Mouse (Mus musculus) liver, embryonic 13.5 days (tissue): ENCODE data around the gene Colca2. TPM values are rescaled to one million over a fixed set of nuclear protein-coding genes. Genes with fewer than 3 reads are reported as not detected.

Source experiments
- ATAC-seq: fragments of 200-750 bp; cut with Nextera tagmentation; 2 replicates; pipeline ENCODE4 v1.8.0; 2017; ENCODE audit warnings: low read depth, mild to moderate bottlenecking, moderate number of reproducible peaks, moderate library complexity
- DNase-seq: peaks from one replicate; pipeline ENCODE4 v3.0.0; 2022
- H3K27ac ChIP-seq: fragments of 300-500 bp; sonication (generic); 2 replicates; pipeline ENCODE4 v1.5.1; 2015; ENCODE audit warnings: moderate library complexity, mild to moderate bottlenecking, inconsistent platforms
- H3K27me3 ChIP-seq: fragments of 300-500 bp; sonication (generic); 2 replicates; pipeline ENCODE4 v1.6.1; 2015; ENCODE audit warnings: mild to moderate bottlenecking, inconsistent platforms
- H3K36me3 ChIP-seq: fragments of 300-500 bp; sonication (generic); 2 replicates; pipeline ENCODE4 v1.6.1; 2015; ENCODE audit warnings: mild to moderate bottlenecking, inconsistent platforms
- H3K4me1 ChIP-seq: fragments of 300-500 bp; sonication (generic); replicated peaks from 2 replicates; pipeline ENCODE4 v1.6.1; 2015; ENCODE audit warnings: inconsistent platforms
- H3K4me2 ChIP-seq: fragments of 300-500 bp; sonication (generic); 2 replicates; pipeline ENCODE4 v1.6.1; 2015; ENCODE audit warnings: inconsistent platforms, mild to moderate bottlenecking, moderate library complexity
- H3K4me3 ChIP-seq: fragments of 300-500 bp; sonication (generic); replicated peaks from 2 replicates; pipeline ENCODE4 v1.5.1; 2015; ENCODE audit warnings: mild to moderate bottlenecking, inconsistent platforms
- H3K9ac ChIP-seq: fragments of 300-500 bp; sonication (generic); 2 replicates; pipeline ENCODE4 v1.6.1; 2015; ENCODE audit warnings: mild to moderate bottlenecking, inconsistent platforms
- H3K9me3 ChIP-seq: fragments of 300-500 bp; sonication (generic); replicated peaks from 2 replicates; pipeline ENCODE4 v1.6.1; 2016; ENCODE audit warnings: inconsistent platforms
- WGBS: fragments of 180-500 bp; shearing (Covaris S2); methylation state at CpG from one replicate; pipeline ENCODE4 v1.1.7; 2015; ENCODE audit not compliant: insufficient replicate concordance; 5-methylcytosine and 5-hydroxymethylcytosine counted together
- polyA plus RNA-seq: library from polyadenylated mRNA; unstranded; fragments of >200 nt; fragmentation: Nextera tagmentation; extraction: Ambion mirVana; gene quantifications from 2 replicates; pipeline ENCODE4 v1.2.1, GENCODE M21; 2015

Gene Colca2
- polyA plus RNA-seq: 0.12 and 0.32 TPM in 2 replicates

GRCm38 (mm10) chr9:51278500-51279381, at the start of gene Colca2:
Colca2 (minus strand) TSS chr9:51278569.
- H3K27me3 ChIP-seq: peaks cover 43% of the 10 kb centered on the region
- peak within 1 kb of the TSS; percentile 26; the same call in 1 of the 2 replicates for H3K9ac ChIP-seq
- peak within 1 kb of the TSS; percentile 53 for H3K4me3 ChIP-seq
- peaks cover 4% of the 10 kb centered on the region; the same call in 1 of the 2 replicates for H3K4me1 ChIP-seq
- peak within 1 kb of the TSS; percentile 68 for H3K4me2 ChIP-seq
- ATAC-seq (peak; percentile 83), DNase-seq (no peak)
- under 1% methylated on average over 53 of the region's 53 CpGs for WGBS
- no peaks in the 10 kb centered on the region for H3K36me3 ChIP-seq
- H3K9me3 ChIP-seq: no peaks in the 10 kb centered on the region
- H3K27ac ChIP-seq: no peak within 1 kb of the TSS

DNA sequence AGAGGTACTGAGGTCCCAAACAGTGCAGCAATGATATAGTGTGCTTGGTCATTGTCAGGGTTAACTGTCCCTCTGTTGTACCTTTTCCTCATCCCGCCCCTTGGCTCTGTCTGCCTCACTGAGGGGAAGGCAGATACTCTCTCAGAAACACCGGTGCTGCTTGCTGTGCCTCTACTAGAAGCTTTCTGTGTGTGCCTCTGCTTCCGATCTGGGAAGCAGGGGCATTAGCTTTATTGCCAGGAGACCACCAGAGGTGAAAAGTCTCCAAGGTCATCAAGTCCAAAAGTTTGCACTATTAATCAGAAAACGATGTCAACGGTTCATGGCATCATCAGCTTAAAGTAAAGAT, 49.2 kb upstream of the Colca2 start:
- WGBS: 59% methylated on average over 5 of the region's 5 CpGs
- Histone ChIP-seq H3K4me2 (no peak overlapping the region), H3K9me3 (no peaks in the 10 kb centered on the region), H3K9ac (no peak overlapping the region), H3K4me1 (no peaks in the 10 kb centered on the region), H3K4me3 (no peak overlapping the region), H3K27me3 (no peaks in the 10 kb centered on the region), H3K36me3 (no peaks in the 10 kb centered on the region), H3K27ac (no peak overlapping the region)
- DNase-seq (no peak), ATAC-seq (no peak)

GRCm38 (mm10) chr9:51326619-51327554, 48.5 kb upstream of the Colca2 start:
- Histone ChIP-seq H3K4me2 (no peak overlapping the region), H3K36me3 (no peaks in the 10 kb centered on the region), H3K9me3 (no peaks in the 10 kb centered on the region), H3K27ac (no peak overlapping the region), H3K27me3 (no peaks in the 10 kb centered on the region), H3K9ac (no peak overlapping the region), H3K4me3 (no peak overlapping the region), H3K4me1 (no peaks in the 10 kb centered on the region)
- DNase-seq: no peak
- ATAC-seq: no peak
- 66% methylated on average over 11 of the region's 11 CpGs for WGBS

GRCm38 (mm10) chr9:51324406-51325065, 46.2 kb upstream of the Colca2 start:
- Histone ChIP-seq H3K4me2 (no peak overlapping the region), H3K9me3 (no peaks in the 10 kb centered on the region), H3K27me3 (no peaks in the 10 kb centered on the region), H3K36me3 (no peaks in the 10 kb centered on the region), H3K4me1 (no peaks in the 10 kb centered on the region), H3K27ac (no peak overlapping the region), H3K4me3 (no peak overlapping the region), H3K9ac (no peak overlapping the region)
- ATAC-seq: no peak
- DNase-seq: no peak
- WGBS: 53% methylated on average over 7 of the region's 7 CpGs

DNA sequence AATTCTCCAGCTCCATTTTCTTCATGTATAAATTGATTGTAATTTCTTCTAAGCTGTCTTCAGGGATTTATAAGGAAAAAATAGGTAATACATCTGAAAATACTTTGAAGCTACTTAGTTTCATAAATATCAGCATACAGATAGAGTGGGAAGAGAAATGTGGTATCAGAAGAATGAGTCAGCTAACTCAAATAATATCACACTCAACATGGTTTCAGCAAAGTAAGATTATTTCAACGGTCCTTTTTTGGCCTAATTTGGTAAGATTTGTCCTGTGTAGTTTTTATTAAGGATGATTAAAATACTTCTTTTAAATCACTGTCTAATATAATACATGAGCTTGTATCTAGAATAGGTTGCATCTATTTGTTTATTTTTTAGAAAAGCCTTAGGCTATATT, 41.7 kb upstream of the Colca2 start:
- no peak overlapping the region for H3K27ac ChIP-seq
- peaks cover 16% of the 10 kb centered on the region for H3K4me1 ChIP-seq
- no peaks in the 10 kb centered on the region for H3K9me3 ChIP-seq
- H3K36me3 ChIP-seq: no peaks in the 10 kb centered on the region
- H3K27me3 ChIP-seq: no peaks in the 10 kb centered on the region
- no peak overlapping the region for H3K9ac ChIP-seq
- H3K4me2 ChIP-seq: no peak overlapping the region
- WGBS: 31% methylated on average over 1 of the region's 1 CpGs
- no peak for ATAC-seq
- no peak overlapping the region for H3K4me3 ChIP-seq
- no peak for DNase-seq

GRCm38 (mm10) chr9:51318246-51318645, 39.9 kb upstream of the Colca2 start:
- H3K9me3 ChIP-seq: no peaks in the 10 kb centered on the region
- 60% methylated on average over 4 of the region's 4 CpGs for WGBS
- H3K4me2 ChIP-seq: no peak overlapping the region
- no peaks in the 10 kb centered on the region for H3K36me3 ChIP-seq
- ATAC-seq: no peak
- no peaks in the 10 kb centered on the region for H3K27me3 ChIP-seq
- peaks cover 22% of the 10 kb centered on the region for H3K4me1 ChIP-seq
- no peak for DNase-seq
- H3K9ac ChIP-seq: no peak overlapping the region
- H3K27ac ChIP-seq: no peak overlapping the region
- no peak overlapping the region for H3K4me3 ChIP-seq

- H3K27me3 ChIP-seq: no peaks in the 10 kb centered on the region
Observed at GRCm38 (mm10) chr9:51317322-51317721, 39.0 kb upstream of the Colca2 start.

GRCm38 (mm10) chr9:51315402-51316063, 37.2 kb upstream of the Colca2 start:
- 13% methylated on average over 6 of the region's 6 CpGs for WGBS
- peaks cover 23% of the 10 kb centered on the region for H3K4me1 ChIP-seq
- ATAC-seq: peak; percentile 81
- H3K9me3 ChIP-seq: no peaks in the 10 kb centered on the region
- H3K4me3 ChIP-seq: no peak overlapping the region
- H3K9ac ChIP-seq: no peak overlapping the region
- DNase-seq: no peak
- no peaks in the 10 kb centered on the region for H3K36me3 ChIP-seq
- peak overlapping the region; percentile 60; the same call in 1 of the 2 replicates for H3K27ac ChIP-seq
- peak overlapping the region; percentile 25 for H3K4me2 ChIP-seq
- H3K27me3 ChIP-seq: no peaks in the 10 kb centered on the region

More at GRCm38 (mm10) chr9:51317322-51317721, 39.0 kb upstream of the Colca2 start:
- no peaks in the 10 kb centered on the region for H3K9me3 ChIP-seq
- no peaks in the 10 kb centered on the region for H3K36me3 ChIP-seq
- no peak overlapping the region for H3K9ac ChIP-seq
- DNase-seq (no peak), ATAC-seq (no peak)
- no peak overlapping the region for H3K27ac ChIP-seq
- H3K4me3 ChIP-seq: no peak overlapping the region
- WGBS: 68% methylated on average over 4 of the region's 4 CpGs
- no peak overlapping the region for H3K4me2 ChIP-seq
- H3K4me1 ChIP-seq: peaks cover 22% of the 10 kb centered on the region

GRCm38 (mm10) chr9:51312554-51313317, 34.4 kb upstream of the Colca2 start:
- no peaks in the 10 kb centered on the region for H3K27me3 ChIP-seq
- no peak overlapping the region for H3K4me3 ChIP-seq
- no peaks in the 10 kb centered on the region for H3K9me3 ChIP-seq
- no peak overlapping the region for H3K4me2 ChIP-seq
- peaks cover 25% of the 10 kb centered on the region for H3K4me1 ChIP-seq
- no peak for ATAC-seq
- DNase-seq: no peak
- no peaks in the 10 kb centered on the region for H3K36me3 ChIP-seq
- no peak overlapping the region for H3K27ac ChIP-seq
- WGBS: 57% methylated on average over 18 of the region's 18 CpGs
- H3K9ac ChIP-seq: no peak overlapping the region

GRCm38 (mm10) chr9:51310515-51310914, 32.1 kb upstream of the Colca2 start:
- peaks cover 13% of the 10 kb centered on the region for H3K4me1 ChIP-seq
- H3K27ac ChIP-seq: no peak overlapping the region
- WGBS: 51% methylated on average over 7 of the region's 7 CpGs
- no peaks in the 10 kb centered on the region for H3K36me3 ChIP-seq
- DNase-seq (no peak), ATAC-seq (no peak)
- no peak overlapping the region for H3K4me3 ChIP-seq
- H3K9me3 ChIP-seq: no peaks in the 10 kb centered on the region
- H3K4me2 ChIP-seq: no peak overlapping the region
- H3K27me3 ChIP-seq: no peaks in the 10 kb centered on the region
- no peak overlapping the region for H3K9ac ChIP-seq
